Mouse (Mus musculus): ENCODE measurements around the gene Atxn7l3.

The Atxn7l3 gene

DNA sequence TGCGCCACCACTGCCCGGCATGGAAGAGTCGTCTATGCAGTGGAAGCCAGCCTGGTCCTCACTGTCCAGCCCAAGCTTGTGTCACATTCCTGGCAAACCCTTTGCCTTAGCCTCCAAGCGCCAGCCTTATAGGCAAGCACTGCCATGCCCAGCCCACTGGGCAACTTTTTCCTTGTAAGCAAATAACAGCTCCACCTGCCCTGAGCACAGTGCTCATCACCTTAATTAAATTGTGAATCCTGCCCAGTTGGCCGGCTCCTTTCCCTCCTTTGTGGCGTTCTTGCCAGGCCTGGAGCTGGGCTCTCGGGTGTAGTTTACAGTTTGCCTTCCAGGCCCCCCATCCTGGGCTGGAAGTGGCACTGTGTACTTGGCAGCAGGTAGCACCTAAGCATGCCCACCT, 33.2 kb downstream of the Atxn7l3 start:
- DNase-seq (ENCODE audit: low spot score): no peak

DNA sequence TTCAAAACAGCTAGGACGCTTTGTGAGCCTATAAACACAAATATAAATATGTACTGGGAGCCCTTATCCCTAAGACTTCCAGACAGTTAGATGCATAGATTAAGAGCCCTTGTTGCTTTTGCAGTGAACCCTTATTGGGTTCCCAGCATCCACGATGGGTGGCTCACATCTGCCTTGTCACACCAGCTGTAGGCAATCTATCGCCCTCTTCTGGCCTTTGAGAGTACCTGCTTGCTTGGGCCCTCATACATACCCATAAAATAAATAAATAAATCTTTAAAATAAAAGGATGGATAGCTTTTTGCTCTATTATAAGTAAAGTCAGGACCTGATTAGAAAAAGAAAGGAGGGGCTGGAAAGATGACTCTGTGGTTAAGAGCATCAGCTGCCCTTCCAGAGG, 37.9 kb downstream of the Atxn7l3 start:
- DNase-seq (ENCODE audit: low spot score): no peak

- no peak for DNase-seq (ENCODE audit: low spot score)
Measured at GRCm38 (mm10) chr11:102258095-102258494, 38.3 kb downstream of the Atxn7l3 start.

- no peak for DNase-seq (ENCODE audit: low spot score)
Measured at GRCm38 (mm10) chr11:102257514-102257913, 38.9 kb downstream of the Atxn7l3 start.

GRCm38 (mm10) chr11:102249351-102250090, 46.9 kb downstream of the Atxn7l3 start:
- no peak for DNase-seq (ENCODE audit: low spot score)

DNA sequence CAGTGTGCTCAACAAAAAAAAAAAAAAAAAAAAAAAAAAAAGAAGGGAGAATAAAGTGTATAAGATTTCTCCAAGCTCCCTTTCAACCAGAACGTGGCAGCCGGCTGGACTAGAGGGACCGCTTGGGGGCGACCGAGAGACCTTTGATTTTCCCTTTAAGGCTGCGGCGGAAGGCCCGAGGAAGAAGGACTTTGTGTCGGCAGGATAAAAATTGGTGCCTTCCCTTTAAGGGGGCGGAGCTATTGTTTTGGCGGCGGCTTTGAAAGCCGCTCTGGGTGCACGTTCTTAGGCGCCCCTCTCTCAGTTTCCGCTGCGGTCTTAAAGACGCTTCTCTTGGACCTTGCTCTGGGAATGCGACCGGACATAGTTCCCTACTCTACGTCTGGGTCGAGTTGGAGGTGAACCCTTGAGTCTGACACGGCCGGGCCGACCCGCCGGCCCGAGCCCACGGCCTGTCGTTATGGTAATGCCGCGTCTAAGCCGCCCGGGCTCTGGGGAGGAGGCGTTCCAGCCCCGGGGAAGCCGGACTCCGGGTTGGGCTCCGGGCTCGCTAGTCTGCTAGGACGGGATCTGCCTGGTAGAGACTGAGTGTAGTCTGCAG, 47.7 kb downstream of the Atxn7l3 start, which contains the start of gene BC030867:
TSS of gene BC030867 (plus strand) at position 253 of the 601 bp plus-strand sequence.
- peak; percentile 92 for DNase-seq (ENCODE audit: low spot score)

DNA sequence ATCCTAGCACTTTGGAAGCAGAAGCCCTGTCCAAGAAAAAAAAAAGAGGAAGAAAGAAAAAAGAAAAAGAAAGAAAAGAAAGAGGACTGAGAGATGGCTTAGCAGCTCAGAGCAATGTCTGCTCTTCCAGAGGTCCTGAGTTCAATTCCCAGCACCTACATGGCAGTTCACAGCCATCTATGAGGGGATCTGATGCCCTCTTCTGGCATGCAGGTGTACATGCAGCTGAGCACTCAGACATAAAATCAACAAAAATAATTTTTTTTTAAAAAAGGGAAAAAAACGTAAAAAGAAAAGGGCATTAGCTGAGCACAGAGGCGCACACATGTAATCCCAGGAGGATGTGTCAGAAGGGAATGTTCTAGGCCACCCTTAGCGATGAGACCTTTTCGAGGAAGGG, 49.6 kb downstream of the Atxn7l3 start:
- no peak for DNase-seq (ENCODE audit: low spot score)

GRCm38 (mm10) chr11:102246273-102246635, 50.2 kb downstream of the Atxn7l3 start:
- no peak for DNase-seq (ENCODE audit: low spot score)

- DNase-seq (ENCODE audit: low spot score): no peak
Measured at GRCm38 (mm10) chr11:102245581-102246272, 50.7 kb downstream of the Atxn7l3 start.

- DNase-seq (ENCODE audit: low spot score): no peak
Measured at GRCm38 (mm10) chr11:102244926-102245449, 51.4 kb downstream of the Atxn7l3 start.

DNA sequence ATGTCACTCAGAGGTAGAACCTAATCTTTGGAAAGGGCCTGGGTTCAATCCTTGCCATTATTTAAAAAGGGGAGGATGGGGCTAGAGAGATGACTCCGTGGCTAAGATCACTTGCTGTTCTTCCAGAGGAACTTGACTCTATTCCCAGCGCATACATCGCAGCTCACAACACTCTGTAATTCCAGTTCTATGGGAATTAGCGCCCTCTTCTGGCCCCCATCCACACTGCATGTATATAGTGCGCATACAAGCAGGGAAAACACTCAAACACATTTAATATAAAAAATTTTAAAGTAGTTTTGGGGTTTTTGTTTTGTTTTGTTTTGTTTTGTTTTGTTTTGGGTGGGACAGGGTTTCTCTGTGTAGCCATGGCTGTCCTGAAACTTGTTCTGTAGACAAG, 54.6 kb downstream of the Atxn7l3 start:
- no peak for DNase-seq (ENCODE audit: low spot score)

GRCm38 (mm10) chr11:102241246-102241645, 55.2 kb downstream of the Atxn7l3 start:
- no peak for DNase-seq (ENCODE audit: low spot score)

GRCm38 (mm10) chr11:102240636-102241035, 55.8 kb downstream of the Atxn7l3 start:
- DNase-seq (ENCODE audit: low spot score): no peak
